Mouse (Mus musculus) myocyte (in vitro differentiated cells): ENCODE measurements around the gene Ppp1r14b. TPM values are rescaled to one million over a fixed set of nuclear protein-coding genes. Genes with fewer than 3 reads are reported as not detected.
A peak's percentile ranks its signal among the peaks of the same experiment; 100 is the strongest.

ENCODE experiments used
- H3K27me3 ChIP-seq: one replicate; pipeline ENCODE4 v1.6.1; 2011; ENCODE audit not compliant: control insufficient read depth, insufficient read depth, insufficient read length
- H3K36me3 ChIP-seq: one replicate; pipeline ENCODE4 v1.6.1; 2011; ENCODE audit not compliant: control insufficient read depth, insufficient read depth
- H3K4me2 ChIP-seq: one replicate; pipeline ENCODE4 v1.6.1; 2011; ENCODE audit warnings: low read depth, control low read depth
- H3K4me3 ChIP-seq: one replicate; pipeline ENCODE4 v1.5.1; 2011; ENCODE audit warnings: mild to moderate bottlenecking, control low read depth, moderate library complexity
- H3K79me2 ChIP-seq: one replicate; pipeline ENCODE4 v1.6.1; 2011; ENCODE audit not compliant: control insufficient read depth, insufficient read depth
- H3ac ChIP-seq: one replicate; pipeline ENCODE4 v1.6.1; 2011; ENCODE audit not compliant: control insufficient read depth, insufficient read length
- CEBPB ChIP-seq: IDR thresholded peaks from 2 replicates; pipeline ENCODE4 v1.6.1; 2011; ENCODE audit warnings: mild to moderate bottlenecking, moderate library complexity; ENCODE audit not compliant: poor library complexity, insufficient read depth, severe bottlenecking
- E2F4 ChIP-seq: IDR thresholded peaks from one replicate; pipeline ENCODE4 v1.6.1; 2011; ENCODE audit warnings: mild to moderate bottlenecking, control low read depth, moderate library complexity; ENCODE audit not compliant: insufficient read depth
- MAX ChIP-seq: IDR thresholded peaks from one replicate; pipeline ENCODE4 v1.6.1; 2011; ENCODE audit warnings: low read depth, mild to moderate bottlenecking, control low read depth
- MYOD1 ChIP-seq, 3 experiments: IDR thresholded peaks; one replicate each; pipeline ENCODE4 v1.6.1; 2011; ENCODE audit warnings: control low read depth in 2 of 3, low read depth in 2 of 3, mild to moderate bottlenecking in 2 of 3, moderate library complexity in 1 of 3; ENCODE audit not compliant: insufficient read length in 2 of 3, control insufficient read depth in 1 of 3
- MYOG ChIP-seq, 3 experiments: IDR thresholded peaks; one replicate each; pipeline ENCODE4 v1.6.1; 2011; ENCODE audit warnings: control low read depth in 2 of 3, low read depth in 2 of 3, mild to moderate bottlenecking in 2 of 3; ENCODE audit not compliant: insufficient read length in 2 of 3, control insufficient read depth in 1 of 3, insufficient read depth in 1 of 3
- POLR2A ChIP-seq: IDR thresholded peaks from one replicate; pipeline ENCODE4 v1.6.1; 2011; ENCODE audit warnings: low read depth, mild to moderate bottlenecking, control low read depth, moderate library complexity; ENCODE audit not compliant: insufficient read length
- POLR2AphosphoS2 ChIP-seq: IDR thresholded peaks from one replicate; pipeline ENCODE4 v1.6.1; 2011; ENCODE audit warnings: low read depth, control low read depth; ENCODE audit not compliant: insufficient read length
- REST ChIP-seq: IDR thresholded peaks from one replicate; pipeline ENCODE4 v1.6.1; 2011; ENCODE audit warnings: mild to moderate bottlenecking, control low read depth, moderate library complexity; ENCODE audit not compliant: insufficient read depth, insufficient read length
- SRF ChIP-seq: IDR thresholded peaks from one replicate; pipeline ENCODE4 v1.6.1; 2011; ENCODE audit warnings: low read depth; ENCODE audit not compliant: control insufficient read depth, insufficient read length
- TCF12 ChIP-seq: IDR thresholded peaks from one replicate; pipeline ENCODE4 v1.6.1; 2011; ENCODE audit warnings: mild to moderate bottlenecking, control low read depth; ENCODE audit not compliant: poor library complexity, insufficient read depth, severe bottlenecking
- TCF3 ChIP-seq: IDR thresholded peaks from one replicate; pipeline ENCODE4 v1.6.1; 2011; ENCODE audit warnings: low read depth, control low read depth; ENCODE audit not compliant: insufficient read length
- USF1 ChIP-seq: IDR thresholded peaks from one replicate; pipeline ENCODE4 v1.6.1; 2011; ENCODE audit warnings: low read depth, mild to moderate bottlenecking, control low read depth, moderate library complexity
- polyA plus RNA-seq: library from polyadenylated mRNA; unstranded; fragments of >200 nt; fragmentation: generic; extraction: Trizol; gene quantifications from one replicate; pipeline ENCODE4 v1.2.1, GENCODE M21; 2012; ENCODE audit warnings: missing spikeins

The Ppp1r14b gene
- polyA plus RNA-seq, 1 experiment = 1,032 TPM

DNA sequence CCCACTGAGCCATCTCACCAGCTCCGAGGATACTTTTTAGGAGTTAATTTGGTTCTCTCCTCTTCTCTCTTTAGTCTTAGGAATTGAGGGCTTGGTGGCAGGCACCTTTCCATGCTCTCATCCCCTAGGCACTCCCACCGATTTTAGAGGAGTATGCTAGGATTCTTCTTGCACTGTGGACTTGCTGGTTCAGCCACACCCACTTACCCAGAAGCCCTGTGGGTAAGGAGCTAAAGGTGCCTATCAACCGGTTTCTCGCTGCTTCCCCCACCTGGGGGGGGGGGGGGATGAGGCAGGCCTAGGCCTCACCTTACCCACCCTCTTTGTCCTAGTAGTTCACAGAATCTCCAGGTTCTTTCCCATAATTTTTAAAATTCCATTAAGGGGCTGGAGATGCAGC, 27.0 kb upstream of the Ppp1r14b start:
- Histone ChIP-seq H3K27me3 (no peaks in the 10 kb centered on the region), H3K4me3 (no peak overlapping the region), H3K4me2 (no peak overlapping the region), H3K79me2 (peaks cover 10% of the 10 kb centered on the region), H3K36me3 (no peaks in the 10 kb centered on the region), H3ac (no peak overlapping the region)
- TF ChIP-seq MAX (no peak), USF1 (no peak), POLR2AphosphoS2 (no peak), REST (no peak), E2F4 (no peak), TCF12 (no peak), SRF (no peak), TCF3 (no peak), MYOG (IDR thresholded peaks at IDR 0.05; ENCODE audit: control insufficient read depth in 1 of 3, insufficient read depth in 1 of 3, insufficient read length in 2 of 3, low read depth in 2 of 3) (no peak), POLR2A (no peak), CEBPB (no peak), MYOD1 (IDR thresholded peaks at IDR 0.05; ENCODE audit: control insufficient read depth in 1 of 3, insufficient read length in 2 of 3, low read depth in 2 of 3) (no peak)

DNA sequence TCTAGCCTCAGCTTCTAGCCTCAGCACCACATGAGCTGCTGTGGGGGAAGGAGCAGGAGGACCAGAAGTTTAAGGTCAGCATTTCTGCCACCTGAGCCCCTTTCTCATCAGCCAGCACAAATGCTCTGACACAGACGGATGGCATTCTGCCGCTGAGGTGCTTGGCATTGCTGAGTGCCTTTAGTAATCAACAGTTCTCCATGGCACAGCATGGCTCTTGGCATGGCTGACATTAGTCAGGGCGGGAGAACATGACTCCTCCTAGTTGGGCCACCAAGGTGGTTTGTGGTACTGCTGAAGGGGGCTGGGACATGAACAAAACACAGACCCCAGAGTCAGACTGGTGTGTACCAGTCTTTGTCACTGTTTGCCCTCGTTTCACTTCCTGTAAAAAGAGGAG, 26.6 kb upstream of the Ppp1r14b start:
- peaks cover 7% of the 10 kb centered on the region for H3K79me2 ChIP-seq
- TF ChIP-seq REST = no peak
- no peak overlapping the region for H3K4me3 ChIP-seq

DNA sequence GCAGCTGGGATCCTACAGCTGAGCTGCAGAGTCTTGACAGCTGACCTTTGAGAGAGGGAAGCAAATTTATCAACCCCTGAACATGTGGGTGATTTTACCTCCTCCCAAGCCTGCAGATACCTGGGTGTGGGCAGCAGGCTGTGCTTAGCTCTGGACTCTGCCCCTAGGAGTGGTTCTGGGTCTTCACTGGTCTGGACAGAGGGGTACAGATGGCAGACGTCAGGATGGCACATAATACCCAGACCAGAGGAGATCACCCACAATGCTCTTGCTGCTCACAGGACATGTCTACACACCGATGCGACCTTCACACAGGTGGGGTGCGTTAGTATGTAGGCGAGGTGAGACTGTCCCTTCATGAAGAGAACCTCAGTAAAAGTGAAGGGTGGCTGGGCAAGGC, 25.2 kb upstream of the Ppp1r14b start:
- Histone ChIP-seq H3K4me2 (no peak overlapping the region), H3K27me3 (no peaks in the 10 kb centered on the region), H3K4me3 (peak overlapping the region; percentile 86), H3K36me3 (no peaks in the 10 kb centered on the region), H3K79me2 (no peaks in the 10 kb centered on the region), H3ac (no peak overlapping the region)
- TF ChIP-seq MAX (no peak), POLR2AphosphoS2 (peak; percentile 23)

More for the DNA sequence above, 26.6 kb upstream of the Ppp1r14b start:
- no peaks in the 10 kb centered on the region for H3K36me3 ChIP-seq
- no peak overlapping the region for H3K4me2 ChIP-seq
- no peaks in the 10 kb centered on the region for H3K27me3 ChIP-seq
- no peak overlapping the region for H3ac ChIP-seq

DNA sequence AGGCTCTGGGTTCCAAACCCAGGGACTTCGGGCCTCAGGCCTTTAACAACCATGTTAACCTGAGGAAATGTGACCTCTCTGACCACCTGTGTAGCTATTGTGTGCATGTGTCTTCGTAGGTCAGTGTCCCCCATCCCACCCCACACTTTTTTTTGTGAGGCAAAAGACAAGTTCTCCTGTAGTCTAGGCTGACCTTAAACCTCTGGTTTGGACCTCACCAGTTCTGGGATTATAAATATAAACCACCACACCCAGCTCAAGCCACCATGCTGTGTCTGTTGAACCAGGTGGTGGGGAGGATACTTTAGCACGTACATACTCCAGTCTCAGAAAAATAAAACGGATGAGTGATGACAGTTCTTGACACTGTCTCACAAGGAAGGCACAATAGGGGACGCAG, 24.8 kb upstream of the Ppp1r14b start:
- no peaks in the 10 kb centered on the region for H3K27me3 ChIP-seq
- peak overlapping the region; percentile 63 for H3ac ChIP-seq
- H3K4me3 ChIP-seq = peak overlapping the region; percentile 86
- H3K36me3 ChIP-seq = no peaks in the 10 kb centered on the region
- TF ChIP-seq E2F4 (no peak), CEBPB (no peak), POLR2AphosphoS2 (no peak), TCF12 (no peak), MYOG (IDR thresholded peaks at IDR 0.05; ENCODE audit: control insufficient read depth in 1 of 3, insufficient read depth in 1 of 3, insufficient read length in 2 of 3, low read depth in 2 of 3) (no peak), USF1 (no peak), MAX (no peak), SRF (no peak), POLR2A (no peak), REST (no peak), TCF3 (no peak)
- H3K79me2 ChIP-seq = no peaks in the 10 kb centered on the region
- peak overlapping the region; percentile 87 for H3K4me2 ChIP-seq

DNA sequence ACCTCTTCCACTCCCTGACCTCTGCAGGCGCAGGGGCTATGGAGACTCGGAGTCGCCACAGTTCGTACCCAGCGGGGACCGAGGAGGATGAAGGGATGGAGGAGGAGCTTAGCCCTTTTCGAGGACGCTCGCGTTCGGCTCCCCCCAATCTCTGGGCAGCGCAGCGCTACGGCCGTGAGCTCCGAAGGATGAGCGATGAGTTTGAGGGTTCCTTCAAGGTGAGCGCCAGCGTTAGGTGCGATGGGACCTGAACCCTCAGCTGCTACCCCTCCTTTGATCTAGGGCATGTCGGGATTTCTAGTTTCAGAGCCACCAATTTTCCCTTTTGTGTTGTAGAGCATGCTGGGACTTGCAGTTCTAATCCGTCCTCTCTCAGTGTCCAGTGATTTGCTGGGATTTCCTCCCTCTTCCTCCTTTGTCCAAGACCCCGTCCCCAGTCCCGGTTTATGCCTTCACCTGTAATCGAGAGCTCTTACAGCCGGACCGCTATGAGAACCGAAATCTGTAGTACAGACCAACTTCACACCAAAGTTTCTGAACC, 24.1 kb upstream of the Ppp1r14b start:
- H3K27me3 ChIP-seq = no peaks in the 10 kb centered on the region
- no peaks in the 10 kb centered on the region for H3K79me2 ChIP-seq
- TF ChIP-seq POLR2A (peak; percentile 74), TCF12 (no peak), POLR2AphosphoS2 (peak; percentile 94)
- peak overlapping the region; percentile 87 for H3K4me2 ChIP-seq
- H3ac ChIP-seq = peak overlapping the region; percentile 63
- no peaks in the 10 kb centered on the region for H3K36me3 ChIP-seq
- H3K4me3 ChIP-seq = peak overlapping the region; percentile 86

DNA sequence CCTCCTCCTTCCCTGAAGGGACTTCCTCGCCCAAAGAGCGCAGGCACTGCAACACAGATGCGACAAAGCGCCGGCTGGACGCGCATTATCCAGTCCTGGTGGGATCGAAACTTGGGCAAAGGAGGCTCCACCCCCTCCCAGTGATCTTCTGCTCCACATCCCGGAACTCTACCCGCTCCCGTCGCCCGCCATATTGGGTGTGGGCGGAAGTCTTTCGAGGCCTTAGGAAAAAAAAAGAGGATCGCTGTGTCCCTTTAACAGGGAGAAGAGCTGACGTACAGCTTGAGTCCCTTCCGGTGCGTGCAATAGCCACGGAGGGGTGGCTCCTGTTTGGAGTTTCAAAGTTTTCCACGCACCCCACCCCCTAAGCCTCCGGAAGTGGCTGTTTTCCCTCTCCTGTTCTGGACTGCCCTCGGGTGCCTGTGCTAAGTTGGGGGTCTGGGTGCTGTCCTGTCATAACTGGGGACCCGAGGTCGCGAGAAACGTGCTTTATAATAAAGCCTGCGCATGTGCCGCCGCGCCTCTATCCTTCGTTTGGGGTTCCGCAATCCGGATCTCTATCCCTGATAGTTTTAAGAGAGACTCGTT, 23.3 kb upstream of the Ppp1r14b start:
- H3K4me2 ChIP-seq = peak overlapping the region; percentile 98
- peak overlapping the region; percentile 86 for H3K4me3 ChIP-seq
- no peaks in the 10 kb centered on the region for H3K79me2 ChIP-seq
- H3K36me3 ChIP-seq = no peaks in the 10 kb centered on the region
- H3ac ChIP-seq = peak overlapping the region; percentile 63
- TF ChIP-seq SRF (peak; percentile 21), POLR2A (peak; percentile 72), MAX (peak; percentile 18), POLR2AphosphoS2 (peak; percentile 79), MYOG (IDR thresholded peaks at IDR 0.05; ENCODE audit: control insufficient read depth in 1 of 3, insufficient read depth in 1 of 3, insufficient read length in 2 of 3, low read depth in 2 of 3) (no peak), USF1 (no peak), TCF3 (no peak), CEBPB (no peak), MYOD1 (IDR thresholded peaks at IDR 0.05; ENCODE audit: control insufficient read depth in 1 of 3, insufficient read length in 2 of 3, low read depth in 2 of 3) (no peak), E2F4 (no peak)
- H3K27me3 ChIP-seq = no peaks in the 10 kb centered on the region
